Mouse (Mus musculus): Measurements from ENCODE around the gene Lrrc8e. TPM values are rescaled to one million over a fixed set of nuclear protein-coding genes. Genes with fewer than 3 reads are reported as not detected.

Lrrc8e gene
- polyA plus RNA-seq, 1 experiment, result 0.48 TPM

- TF ChIP-seq POLR2A (IDR thresholded peaks at IDR 0.05; ENCODE audit: low read depth, low read length) (peak; percentile 12), CTCF (conservative IDR thresholded peaks at IDR 0.05; ENCODE audit: insufficient read depth, insufficient read length, low read depth, low read length) (peak; percentile 39)
- Histone ChIP-seq H3K4me1 (ENCODE audit: control insufficient read depth, insufficient read depth, low read length) (peaks cover 15% of the 10 kb centered on the region), H3K27ac (ENCODE audit: insufficient read depth, low read depth, low read length) (peak within 1 kb of the TSS; percentile 91), H3K27me3 (replicated peaks; ENCODE audit: control insufficient read depth, insufficient read depth, low read length) (no peaks in the 10 kb centered on the region), H3K4me3 (ENCODE audit: insufficient read depth, low read depth, low read length) (peak within 1 kb of the TSS; percentile 65), H3K36me3 (ENCODE audit: control insufficient read depth, insufficient read depth, low read length) (no peaks in the 10 kb centered on the region)
- under 1% methylated on average over 69 of the region's 71 CpGs for WGBS
- peak; percentile 100 for DNase-seq
Measured at GRCm38 (mm10) chr8:4238434-4239192, 12.0 kb downstream of the Lrrc8e start, which contains the start of the genes Map2k7 and Gm49320. Gene Map2k7 (plus strand): TSS chr8:4238740. Gene Gm49320 (plus strand): TSS chr8:4238865.

- peak overlapping the region; percentile 65 for H3K4me3 ChIP-seq (ENCODE audit: insufficient read depth, low read depth, low read length)
- DNase-seq, result no peak
- no peak for TF ChIP-seq CTCF (conservative IDR thresholded peaks at IDR 0.05; ENCODE audit: insufficient read depth, insufficient read length, low read depth, low read length)
- no peak for TF ChIP-seq POLR2A (IDR thresholded peaks at IDR 0.05; ENCODE audit: low read depth, low read length)
- H3K36me3 ChIP-seq (ENCODE audit: control insufficient read depth, insufficient read depth, low read length), result no peaks in the 10 kb centered on the region
- peaks cover 15% of the 10 kb centered on the region for H3K4me1 ChIP-seq (ENCODE audit: control insufficient read depth, insufficient read depth, low read length)
- H3K27ac ChIP-seq (ENCODE audit: insufficient read depth, low read depth, low read length), result peak overlapping the region; percentile 65
- 8% methylated on average over 19 of the region's 19 CpGs for WGBS
- no peaks in the 10 kb centered on the region for H3K27me3 ChIP-seq (replicated peaks; ENCODE audit: control insufficient read depth, insufficient read depth, low read length)
Measured at GRCm38 (mm10) chr8:4239193-4239890, 12.7 kb downstream of the Lrrc8e start.

GRCm38 (mm10) chr8:4245061-4245460, 18.4 kb downstream of the Lrrc8e start:
- H3K27ac ChIP-seq (ENCODE audit: insufficient read depth, low read depth, low read length), result no peak overlapping the region
- H3K4me3 ChIP-seq (ENCODE audit: insufficient read depth, low read depth, low read length), result no peak overlapping the region
- H3K27me3 ChIP-seq (replicated peaks; ENCODE audit: control insufficient read depth, insufficient read depth, low read length), result no peaks in the 10 kb centered on the region
- H3K4me1 ChIP-seq (ENCODE audit: control insufficient read depth, insufficient read depth, low read length), result peaks cover 2% of the 10 kb centered on the region; the same call in 1 of the 2 replicates
- no peak for DNase-seq
- no peaks in the 10 kb centered on the region; the same call in 1 of the 2 replicates for H3K36me3 ChIP-seq (ENCODE audit: control insufficient read depth, insufficient read depth, low read length)
- WGBS, result 95% methylated on average over 5 of the region's 5 CpGs
- TF ChIP-seq CTCF (conservative IDR thresholded peaks at IDR 0.05; ENCODE audit: insufficient read depth, insufficient read length, low read depth, low read length) (no peak), POLR2A (IDR thresholded peaks at IDR 0.05; ENCODE audit: low read depth, low read length) (no peak)

- H3K27me3 ChIP-seq (replicated peaks; ENCODE audit: control insufficient read depth, insufficient read depth, low read length), result no peaks in the 10 kb centered on the region
- H3K27ac ChIP-seq (ENCODE audit: insufficient read depth, low read depth, low read length), result no peak overlapping the region
- WGBS, result 82% methylated on average over 13 of the region's 13 CpGs
- no peak for TF ChIP-seq POLR2A (IDR thresholded peaks at IDR 0.05; ENCODE audit: low read depth, low read length)
- no peak for TF ChIP-seq CTCF (conservative IDR thresholded peaks at IDR 0.05; ENCODE audit: insufficient read depth, insufficient read length, low read depth, low read length)
- H3K36me3 ChIP-seq (ENCODE audit: control insufficient read depth, insufficient read depth, low read length), result no peaks in the 10 kb centered on the region; the same call in 1 of the 2 replicates
- no peak overlapping the region for H3K4me3 ChIP-seq (ENCODE audit: insufficient read depth, low read depth, low read length)
- H3K4me1 ChIP-seq (ENCODE audit: control insufficient read depth, insufficient read depth, low read length), result no peaks in the 10 kb centered on the region
- no peak for DNase-seq
Measured at GRCm38 (mm10) chr8:4245737-4246136, 19.1 kb downstream of the Lrrc8e start.

GRCm38 (mm10) chr8:4247241-4247640, 20.6 kb downstream of the Lrrc8e start:
- no peaks in the 10 kb centered on the region for H3K27me3 ChIP-seq (replicated peaks; ENCODE audit: control insufficient read depth, insufficient read depth, low read length)
- H3K27ac ChIP-seq (ENCODE audit: insufficient read depth, low read depth, low read length), result no peak overlapping the region
- WGBS, result 89% methylated on average over 8 of the region's 8 CpGs
- DNase-seq, result no peak
- H3K4me1 ChIP-seq (ENCODE audit: control insufficient read depth, insufficient read depth, low read length), result no peaks in the 10 kb centered on the region
- TF ChIP-seq POLR2A (IDR thresholded peaks at IDR 0.05; ENCODE audit: low read depth, low read length), result no peak
- TF ChIP-seq CTCF (conservative IDR thresholded peaks at IDR 0.05; ENCODE audit: insufficient read depth, insufficient read length, low read depth, low read length), result no peak
- no peaks in the 10 kb centered on the region; the same call in 1 of the 2 replicates for H3K36me3 ChIP-seq (ENCODE audit: control insufficient read depth, insufficient read depth, low read length)
- H3K4me3 ChIP-seq (ENCODE audit: insufficient read depth, low read depth, low read length), result no peak overlapping the region

GRCm38 (mm10) chr8:4247951-4248540, 21.4 kb downstream of the Lrrc8e start, which contains the start of gene Tgfbr3l:
Gene Tgfbr3l (plus strand): TSS chr8:4248214.
- Histone ChIP-seq H3K4me1 (ENCODE audit: control insufficient read depth, insufficient read depth, low read length) (peaks cover 3% of the 10 kb centered on the region; the same call in 1 of the 2 replicates), H3K4me3 (ENCODE audit: insufficient read depth, low read depth, low read length) (no peak within 1 kb of the TSS), H3K27me3 (replicated peaks; ENCODE audit: control insufficient read depth, insufficient read depth, low read length) (no peaks in the 10 kb centered on the region), H3K36me3 (ENCODE audit: control insufficient read depth, insufficient read depth, low read length) (no peaks in the 10 kb centered on the region; the same call in 1 of the 2 replicates), H3K27ac (ENCODE audit: insufficient read depth, low read depth, low read length) (no peak within 1 kb of the TSS)
- DNase-seq, result no peak
- WGBS, result 86% methylated on average over 15 of the region's 15 CpGs
- TF ChIP-seq POLR2A (IDR thresholded peaks at IDR 0.05; ENCODE audit: low read depth, low read length), result no peak

Data from kidney, adult 2 months (tissue).